Mouse (Mus musculus) heart, adult 2 months (tissue): ENCODE data around the gene Gm20388.

Source experiments
- CTCF ChIP-seq: fragments of 200-600 bp; IDR thresholded peaks from 2 replicates; pipeline ENCODE4 v1.8.1; 2022; ENCODE audit warnings: antibody characterized with exemption, mild to moderate bottlenecking, moderate library complexity
- POLR2A ChIP-seq: fragments of 200-500 bp; IDR thresholded peaks from 2 replicates; pipeline ENCODE4 v1.6.1; 2011; ENCODE audit warnings: mild to moderate bottlenecking, low read depth, low read length, control low read depth; ENCODE audit not compliant: insufficient read depth

DNA sequence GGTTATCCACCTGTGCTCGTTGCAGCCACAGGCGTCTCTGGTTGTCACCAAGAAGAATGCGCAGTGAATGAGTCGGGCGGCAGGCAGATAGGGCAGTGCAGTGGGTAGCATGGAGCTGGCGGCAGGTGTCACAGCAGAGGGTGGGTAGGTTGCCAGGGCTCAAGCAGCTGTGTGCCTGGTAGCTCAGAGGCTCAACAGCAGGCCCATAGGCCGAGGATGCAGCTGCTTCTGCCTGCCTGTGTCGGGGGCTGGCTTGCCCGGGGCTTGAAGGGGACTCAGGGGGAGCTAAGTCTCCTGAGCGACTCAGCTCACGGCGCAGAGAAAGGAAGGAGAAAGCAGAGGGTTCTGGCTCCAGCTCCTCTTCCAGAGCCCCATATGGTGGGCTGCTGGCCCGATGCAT is 3322.7 kb downstream of the Gm20388 start:
- TF ChIP-seq POLR2A (no peak), CTCF (no peak)
